Mouse (Mus musculus) kidney, embryonic 14.5 days (tissue): ENCODE results near the gene Olig1. TPM values are rescaled to one million over a fixed set of nuclear protein-coding genes. Genes with fewer than 3 reads are reported as not detected.
A peak's percentile ranks its signal among the peaks of the same experiment; 100 is the strongest.

Experiments
- ATAC-seq: fragments of 200-750 bp; cut with Nextera tagmentation; 2 replicates; pipeline ENCODE4 v1.8.0; 2017; ENCODE audit warnings: moderate number of reproducible peaks, mild to moderate bottlenecking, moderate TSS enrichment, moderate library complexity; ENCODE audit not compliant: low FRiP score, low TSS enrichment
- H3K27ac ChIP-seq: fragments of 300-500 bp; sonication (generic); 2 replicates; pipeline ENCODE4 v1.5.1; 2014; ENCODE audit warnings: low read depth, mild to moderate bottlenecking, low read length, moderate library complexity, mixed read lengths
- H3K27me3 ChIP-seq: fragments of 300-500 bp; sonication (generic); 2 replicates; pipeline ENCODE4 v1.6.1; 2014; ENCODE audit warnings: mild to moderate bottlenecking, low read length; ENCODE audit not compliant: control insufficient read depth, insufficient read depth
- H3K36me3 ChIP-seq: fragments of 300-500 bp; sonication (generic); 2 replicates; pipeline ENCODE4 v1.6.1; 2014; ENCODE audit warnings: low read length, mixed read lengths; ENCODE audit not compliant: control insufficient read depth, insufficient read depth
- H3K4me1 ChIP-seq: fragments of 300-500 bp; sonication (generic); 2 replicates; pipeline ENCODE4 v1.6.1; 2014; ENCODE audit warnings: low read length, mixed read lengths; ENCODE audit not compliant: control insufficient read depth, insufficient read depth
- H3K4me2 ChIP-seq: fragments of 300-500 bp; sonication (generic); replicated peaks from 2 replicates; pipeline ENCODE4 v1.6.1; 2014; ENCODE audit warnings: low read depth, mild to moderate bottlenecking, low read length
- H3K4me3 ChIP-seq: fragments of 300-500 bp; sonication (generic); 2 replicates; pipeline ENCODE4 v1.5.1; 2014; ENCODE audit warnings: mild to moderate bottlenecking, low read length
- H3K9ac ChIP-seq: fragments of 300-500 bp; sonication (generic); 2 replicates; pipeline ENCODE4 v1.6.1; 2014; ENCODE audit warnings: low read depth, mild to moderate bottlenecking, low read length, moderate library complexity
- H3K9me3 ChIP-seq: fragments of 300-500 bp; sonication (generic); 2 replicates; pipeline ENCODE4 v1.6.1; 2016; ENCODE audit warnings: low read length; ENCODE audit not compliant: control insufficient read depth
- WGBS: fragments of 180-500 bp; shearing (Covaris S2); extraction: QIAGEN DNeasy Blood & Tissue Kit; methylation state at CpG from one replicate; pipeline ENCODE4 v1.1.7; 2014; 5-methylcytosine and 5-hydroxymethylcytosine counted together
- polyA plus RNA-seq: library from polyadenylated mRNA; unstranded; fragments of >200 nt; fragmentation: Nextera tagmentation; extraction: Ambion mirVana; gene quantifications from 2 replicates; pipeline ENCODE4 v1.2.1, GENCODE M21; 2014

Olig1 gene
- polyA plus RNA-seq, 1 experiment from 2014 or later = not detected

DNA sequence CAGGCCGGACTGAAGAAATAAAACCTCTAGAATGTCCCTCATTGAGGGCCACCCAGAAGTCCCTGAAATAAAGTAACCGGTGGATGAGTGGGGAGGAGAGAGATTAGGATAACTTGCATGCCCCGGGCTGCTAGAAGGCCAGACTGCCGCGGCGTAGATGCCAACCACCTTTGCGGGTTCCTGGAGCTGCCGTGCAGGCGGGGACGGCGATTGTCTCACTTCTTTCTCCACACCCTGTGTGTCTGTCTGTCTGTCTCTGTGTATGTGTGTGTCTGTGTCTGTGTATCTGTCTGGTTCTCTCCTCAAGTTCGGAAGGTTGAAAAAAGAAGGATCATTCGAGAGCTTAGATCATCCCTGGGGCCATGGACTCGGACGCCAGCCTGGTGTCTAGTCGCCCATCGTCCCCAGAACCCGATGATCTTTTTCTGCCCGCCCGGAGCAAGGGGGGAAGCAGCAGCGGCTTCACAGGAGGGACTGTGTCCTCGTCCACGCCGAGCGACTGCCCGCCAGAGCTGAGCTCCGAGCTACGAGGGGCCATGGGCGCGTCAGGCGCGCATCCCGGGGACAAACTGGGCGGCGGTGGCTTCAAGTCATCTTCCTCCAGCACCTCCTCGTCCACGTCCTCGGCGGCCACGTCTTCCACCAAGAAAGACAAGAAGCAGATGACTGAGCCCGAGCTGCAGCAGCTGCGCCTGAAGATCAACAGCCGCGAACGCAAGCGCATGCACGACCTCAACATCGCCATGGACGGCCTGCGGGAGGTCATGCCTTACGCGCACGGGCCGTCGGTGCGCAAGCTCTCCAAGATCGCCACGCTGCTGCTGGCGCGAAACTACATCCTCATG is 43.3 kb upstream of the Olig1 start:
- no peak overlapping the region for H3K27ac ChIP-seq
- H3K27me3 ChIP-seq = peaks cover 99% of the 10 kb centered on the region
- no peaks in the 10 kb centered on the region for H3K9me3 ChIP-seq
- 2% methylated on average over 60 of the region's 60 CpGs for WGBS
- no peak for ATAC-seq
- peak overlapping the region; percentile 9; the same call in 1 of the 2 replicates for H3K4me3 ChIP-seq
- no peaks in the 10 kb centered on the region for H3K36me3 ChIP-seq
- no peak overlapping the region for H3K9ac ChIP-seq
- H3K4me2 ChIP-seq = no peak overlapping the region
- 0 out of 2 replicates have a peak, but pooled peaks cover 2% of the 10 kb centered on the region for H3K4me1 ChIP-seq

DNA sequence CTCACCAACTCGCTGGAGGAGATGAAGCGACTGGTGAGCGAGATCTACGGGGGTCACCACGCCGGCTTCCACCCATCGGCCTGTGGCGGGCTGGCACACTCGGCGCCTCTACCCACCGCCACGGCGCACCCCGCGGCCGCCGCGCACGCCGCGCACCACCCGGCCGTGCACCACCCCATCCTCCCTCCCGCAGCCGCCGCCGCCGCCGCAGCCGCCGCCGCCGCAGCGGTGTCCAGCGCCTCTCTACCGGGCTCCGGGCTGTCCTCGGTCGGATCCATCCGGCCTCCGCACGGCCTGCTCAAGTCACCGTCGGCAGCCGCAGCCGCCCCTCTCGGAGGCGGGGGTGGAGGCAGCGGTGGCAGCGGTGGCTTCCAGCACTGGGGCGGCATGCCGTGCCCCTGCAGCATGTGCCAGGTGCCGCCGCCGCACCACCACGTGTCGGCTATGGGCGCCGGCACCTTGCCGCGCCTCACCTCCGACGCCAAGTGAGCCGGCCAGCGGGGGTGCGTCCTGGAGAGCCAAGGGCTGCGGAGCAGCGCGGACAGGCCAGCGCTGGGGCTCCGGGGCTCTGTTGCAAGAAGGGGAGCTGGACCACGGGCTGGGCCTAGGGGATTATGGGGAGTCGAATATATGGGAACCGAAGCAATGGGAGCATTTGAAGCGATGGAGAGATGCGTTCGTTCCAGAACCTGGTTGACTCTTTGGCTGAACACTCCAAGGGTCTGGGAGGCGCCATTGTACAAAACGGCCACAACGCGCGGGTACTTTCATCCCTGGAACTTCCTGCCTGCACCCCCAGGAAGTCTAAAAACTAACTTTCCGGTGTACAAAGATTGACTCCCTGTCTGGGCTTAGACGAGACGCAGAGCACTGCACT is 42.5 kb upstream of the Olig1 start:
- Histone ChIP-seq H3K27ac (no peak overlapping the region), H3K4me1 (0 out of 2 replicates have a peak, but pooled peaks cover 2% of the 10 kb centered on the region), H3K36me3 (no peaks in the 10 kb centered on the region), H3K9ac (no peak overlapping the region), H3K4me2 (no peak overlapping the region), H3K27me3 (peaks cover 99% of the 10 kb centered on the region), H3K9me3 (no peaks in the 10 kb centered on the region), H3K4me3 (peak overlapping the region; percentile 9; the same call in 1 of the 2 replicates)
- no peak for ATAC-seq
- 1% methylated on average over 78 of the region's 85 CpGs for WGBS

DNA sequence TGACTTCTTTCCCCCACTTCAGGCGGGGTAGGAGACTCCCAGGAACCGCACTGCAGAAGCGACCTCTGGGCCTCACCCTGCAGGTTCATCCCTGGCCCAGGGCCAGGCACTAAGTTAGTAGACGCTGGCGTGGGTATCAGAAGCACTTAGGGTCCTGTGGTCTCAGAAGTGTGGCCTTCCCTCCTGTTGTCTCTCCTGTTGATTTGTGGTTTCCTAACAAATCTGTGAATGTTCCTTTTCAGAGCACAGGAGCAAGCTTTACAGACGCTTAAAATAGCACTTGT is 41.9 kb upstream of the Olig1 start:
- Histone ChIP-seq H3K27ac (no peak overlapping the region), H3K9ac (no peak overlapping the region), H3K4me3 (no peak overlapping the region), H3K36me3 (no peaks in the 10 kb centered on the region), H3K4me1 (0 out of 2 replicates have a peak, but pooled peaks cover 2% of the 10 kb centered on the region), H3K27me3 (peaks cover 99% of the 10 kb centered on the region), H3K9me3 (no peaks in the 10 kb centered on the region), H3K4me2 (no peak overlapping the region)
- ATAC-seq = no peak
- WGBS = 2% methylated on average over 6 of the region's 6 CpGs

GRCm38 (mm10) chr16:91228238-91229071 is 41.1 kb upstream of the Olig1 start:
- Histone ChIP-seq H3K27me3 (peaks cover 99% of the 10 kb centered on the region), H3K9ac (no peak overlapping the region), H3K4me2 (no peak overlapping the region), H3K36me3 (no peaks in the 10 kb centered on the region), H3K4me1 (0 out of 2 replicates have a peak, but pooled peaks cover 2% of the 10 kb centered on the region), H3K9me3 (no peaks in the 10 kb centered on the region), H3K27ac (no peak overlapping the region), H3K4me3 (no peak overlapping the region)
- ATAC-seq = no peak
- 1% methylated on average over 30 of the region's 30 CpGs for WGBS

- H3K27me3 ChIP-seq = peaks cover 99% of the 10 kb centered on the region
- no peaks in the 10 kb centered on the region for H3K36me3 ChIP-seq
- H3K4me1 ChIP-seq = 0 out of 2 replicates have a peak, but pooled peaks cover 2% of the 10 kb centered on the region
- H3K9ac ChIP-seq = no peak overlapping the region
- ATAC-seq = no peak
- H3K4me2 ChIP-seq = no peak overlapping the region
- under 1% methylated on average over 10 of the region's 10 CpGs for WGBS
- no peak overlapping the region for H3K27ac ChIP-seq
- H3K4me3 ChIP-seq = no peak overlapping the region
- H3K9me3 ChIP-seq = no peaks in the 10 kb centered on the region
Observed at GRCm38 (mm10) chr16:91229072-91229348, 40.6 kb upstream of the Olig1 start.

DNA sequence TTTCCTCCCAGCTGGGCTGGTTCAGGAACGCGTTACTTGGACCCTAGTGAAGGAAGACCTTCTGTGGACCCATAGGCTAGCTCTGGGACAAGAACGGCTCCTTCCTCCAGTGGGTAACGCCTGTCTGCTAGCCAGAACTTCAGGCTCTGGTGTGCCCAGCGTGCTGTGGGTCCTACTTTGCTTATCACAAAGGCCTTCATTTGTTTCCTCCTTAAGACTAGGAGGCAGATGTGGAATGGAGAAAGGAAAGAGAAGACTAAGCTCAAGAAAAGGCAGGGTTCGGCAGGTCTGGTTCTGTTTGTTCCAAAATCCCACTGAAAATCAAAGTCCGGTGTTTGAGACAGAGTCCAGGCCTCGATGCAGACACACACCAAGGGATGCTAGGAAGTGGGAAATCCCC is 39.9 kb upstream of the Olig1 start:
- 0 out of 2 replicates have a peak, but pooled peaks cover 2% of the 10 kb centered on the region for H3K4me1 ChIP-seq
- no peaks in the 10 kb centered on the region for H3K36me3 ChIP-seq
- no peak overlapping the region for H3K4me3 ChIP-seq
- no peak overlapping the region for H3K27ac ChIP-seq
- H3K4me2 ChIP-seq = no peak overlapping the region
- H3K9me3 ChIP-seq = no peaks in the 10 kb centered on the region
- H3K9ac ChIP-seq = no peak overlapping the region
- WGBS = 7% methylated on average over 8 of the region's 8 CpGs
- peaks cover 99% of the 10 kb centered on the region for H3K27me3 ChIP-seq
- ATAC-seq = no peak

- H3K36me3 ChIP-seq = no peaks in the 10 kb centered on the region
- peaks cover 99% of the 10 kb centered on the region for H3K27me3 ChIP-seq
- ATAC-seq = no peak
- no peaks in the 10 kb centered on the region for H3K9me3 ChIP-seq
- H3K4me1 ChIP-seq = no peaks in the 10 kb centered on the region
- H3K27ac ChIP-seq = no peak overlapping the region
- no peak overlapping the region for H3K4me2 ChIP-seq
- no peak overlapping the region for H3K9ac ChIP-seq
- no peak overlapping the region for H3K4me3 ChIP-seq
- 2% methylated on average over 26 of the region's 26 CpGs for WGBS
Observed at GRCm38 (mm10) chr16:91231781-91232469, 37.6 kb upstream of the Olig1 start.

- Histone ChIP-seq H3K9me3 (no peaks in the 10 kb centered on the region), H3K27ac (no peak overlapping the region), H3K36me3 (no peaks in the 10 kb centered on the region), H3K9ac (no peak overlapping the region), H3K27me3 (peaks cover 100% of the 10 kb centered on the region), H3K4me2 (no peak overlapping the region), H3K4me1 (no peaks in the 10 kb centered on the region), H3K4me3 (no peak overlapping the region)
- WGBS = 2% methylated on average over 25 of the region's 25 CpGs
- ATAC-seq = no peak
Observed at GRCm38 (mm10) chr16:91232470-91233240, 36.9 kb upstream of the Olig1 start.
